Mouse (Mus musculus): ENCODE results near the gene Ralgps1.
"Not testable (repeated sequence)": the region's sequence is repeated elsewhere in the genome, so short reads cannot be mapped to it uniquely, and the experiment has no call there.

The Ralgps1 gene

GRCm38 (mm10) chr2:33215177-33215699, 156.0 kb downstream of the Ralgps1 start:
- no peak for DNase-seq (ENCODE audit: low read depth, low spot score)

GRCm38 (mm10) chr2:33211263-33211662, 160.0 kb downstream of the Ralgps1 start:
- not testable (repeated sequence) for DNase-seq (ENCODE audit: low read depth, low spot score)

GRCm38 (mm10) chr2:33210841-33211240, 160.4 kb downstream of the Ralgps1 start:
- DNase-seq (ENCODE audit: low read depth, low spot score), result no peak

GRCm38 (mm10) chr2:33208134-33208533, 163.2 kb downstream of the Ralgps1 start:
- DNase-seq (ENCODE audit: low read depth, low spot score), result no peak

- DNase-seq (ENCODE audit: low read depth, low spot score), result no peak
Observed at GRCm38 (mm10) chr2:33207069-33207468, 164.2 kb downstream of the Ralgps1 start.

GRCm38 (mm10) chr2:33205939-33206525, 165.3 kb downstream of the Ralgps1 start:
- no peak for DNase-seq (ENCODE audit: low read depth, low spot score)

GRCm38 (mm10) chr2:33204980-33205379, 166.3 kb downstream of the Ralgps1 start:
- no peak for DNase-seq (ENCODE audit: low read depth, low spot score)

GRCm38 (mm10) chr2:33203284-33203683, 168.0 kb downstream of the Ralgps1 start:
- no peak for DNase-seq (ENCODE audit: low read depth, low spot score)

- DNase-seq (ENCODE audit: low read depth, low spot score), result no peak
Observed at GRCm38 (mm10) chr2:33200368-33201068, 170.8 kb downstream of the Ralgps1 start.

- DNase-seq (ENCODE audit: low read depth, low spot score), result no peak
Observed at GRCm38 (mm10) chr2:33189976-33190375, 181.3 kb downstream of the Ralgps1 start.

GRCm38 (mm10) chr2:33188925-33189670, 182.2 kb downstream of the Ralgps1 start:
- no peak for DNase-seq (ENCODE audit: low read depth, low spot score)

GRCm38 (mm10) chr2:33187874-33188273, 183.4 kb downstream of the Ralgps1 start:
- DNase-seq (ENCODE audit: low read depth, low spot score), result no peak

- no peak for DNase-seq (ENCODE audit: low read depth, low spot score)
Observed at GRCm38 (mm10) chr2:33186505-33186904, 184.8 kb downstream of the Ralgps1 start.

- no peak for DNase-seq (ENCODE audit: low read depth, low spot score)
Observed at GRCm38 (mm10) chr2:33185258-33185657, 186.0 kb downstream of the Ralgps1 start.

- DNase-seq (ENCODE audit: low read depth, low spot score), result no peak
Observed at GRCm38 (mm10) chr2:33184641-33185040, 186.6 kb downstream of the Ralgps1 start.

- DNase-seq (ENCODE audit: low read depth, low spot score), result no peak
Observed at GRCm38 (mm10) chr2:33183321-33183720, 188.0 kb downstream of the Ralgps1 start.

GRCm38 (mm10) chr2:33179930-33180630, 191.2 kb downstream of the Ralgps1 start:
- DNase-seq (ENCODE audit: low read depth, low spot score), result no peak

- DNase-seq (ENCODE audit: low read depth, low spot score), result no peak
Observed at GRCm38 (mm10) chr2:33179171-33179929, 191.9 kb downstream of the Ralgps1 start.

GRCm38 (mm10) chr2:33178243-33178932, 192.9 kb downstream of the Ralgps1 start:
- no peak for DNase-seq (ENCODE audit: low read depth, low spot score)

- DNase-seq (ENCODE audit: low read depth, low spot score), result no peak
Observed at GRCm38 (mm10) chr2:33177443-33178242, 193.6 kb downstream of the Ralgps1 start.

Data from WW6 (cell line).